In the genomic region with DNA sequence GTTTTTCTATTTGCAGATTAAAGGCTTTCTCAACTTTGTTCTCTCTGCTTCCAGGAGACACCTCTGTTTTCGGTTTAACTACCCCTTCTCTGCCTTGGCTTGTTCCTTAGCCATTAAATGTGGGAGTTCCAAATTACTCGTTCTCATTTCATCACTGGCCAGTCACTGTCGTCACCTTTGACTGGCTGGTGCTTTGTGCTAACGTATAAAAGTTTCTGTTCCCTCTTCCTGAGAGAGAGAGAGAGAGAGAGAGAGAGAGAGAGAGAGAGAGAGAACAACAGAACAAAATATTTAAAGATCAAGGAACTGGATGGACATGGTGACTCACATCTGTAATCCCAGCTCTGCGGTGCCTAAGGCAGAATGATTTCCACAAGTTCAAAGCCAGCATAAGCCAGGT, we compare ENCODE assay signal across 20 mouse cellular contexts. TPM values are rescaled to one million over a fixed set of nuclear protein-coding genes. Genes with fewer than 3 reads are reported as not detected.
DNase-seq lines count a peak whose midpoint lies in the region; ATAC-seq and TF ChIP-seq lines count a peak whose summit lies in the region.
"Had no signal": no experiment of that assay in that cellular context is flagged by ENCODE, and none has a peak within 500 bp of the region (broad histone marks: within the 10 kb centered on the region; RNA-seq: fewer than 3 reads in every experiment).

No protein-coding gene starts in this region.

- TF ChIP-seq CTCF in liver, postnatal 0 days (IDR thresholded peaks at IDR 0.05; ENCODE audit: low read depth): no peak

- no peak overlapping the region for H3K4me3 ChIP-seq in liver, postnatal 0 days (ENCODE audit: low read depth, low read length)
- H3K4me3 ChIP-seq: embryonic facial prominence, embryonic 15.5 days; erythroblast, embryonic 14.5 days; forebrain, embryonic 10.5 days; forebrain, embryonic 15.5 days; hindbrain, embryonic 10.5 days had no signal

- H3K4me1 ChIP-seq in liver, postnatal 0 days (ENCODE audit: insufficient read depth): peaks cover 30% of the 10 kb centered on the region

- H3K9me3 ChIP-seq in liver, postnatal 0 days (ENCODE audit: low read length): no peaks in the 10 kb centered on the region
- H3K9me3 ChIP-seq: embryonic facial prominence, embryonic 15.5 days; forebrain, embryonic 10.5 days; forebrain, embryonic 15.5 days; hindbrain, embryonic 10.5 days had no signal

- no peak overlapping the region for H3K9ac ChIP-seq in liver, postnatal 0 days (replicated peaks)
- H3K9ac ChIP-seq: embryonic facial prominence, embryonic 15.5 days; forebrain, embryonic 15.5 days; hindbrain, embryonic 14.5 days had no signal

- no peak overlapping the region for H3K4me2 ChIP-seq in liver, postnatal 0 days (ENCODE audit: low read depth, low read length)
- H3K4me2 ChIP-seq: embryonic facial prominence, embryonic 15.5 days; forebrain, embryonic 15.5 days; heart, embryonic 11.5 days; hindbrain, embryonic 14.5 days had no signal

- no peak for DNase-seq in liver, postnatal 0 days
- no peak for DNase-seq in liver
- no peak for DNase-seq in spleen, postnatal 4 days (ENCODE audit: low spot score in 2 of 2)
- DNase-seq in thymus, postnatal 10 days (ENCODE audit: low spot score in 2 of 2): no peak
- DNase-seq: adrenal gland, postnatal 10 days; cerebellum, adult 18-20 months; cerebellum, postnatal 10 days; embryo, embryonic 11 days; gastrocnemius, postnatal 36 days; heart, adult 18-20 months had no signal

- 38% methylated on average over 5 of the region's 5 CpGs for WGBS in liver, postnatal 0 days (ENCODE audit: insufficient replicate concordance)

- peak; percentile 22; the same call in 1 of the 2 replicates for ATAC-seq in liver, postnatal 0 days
- peak; percentile 52 for ATAC-seq in granulocyte monocyte progenitor cell, adult 5-6 weeks (replicated peaks; ENCODE audit: poor library complexity, severe bottlenecking)
- ATAC-seq in monocyte, adult 5-6 weeks (replicated peaks; ENCODE audit: insufficient number of reproducible peaks, low FRiP score, low TSS enrichment, poor library complexity, severe bottlenecking): peak; percentile 42
- ATAC-seq: forebrain, embryonic 15.5 days had no signal

- H3K27ac ChIP-seq in liver, postnatal 0 days (ENCODE audit: low read depth): no peak overlapping the region
- H3K27ac ChIP-seq: embryonic facial prominence, embryonic 15.5 days; forebrain, embryonic 10.5 days; forebrain, embryonic 15.5 days; hindbrain, embryonic 10.5 days; hindbrain, embryonic 14.5 days had no signal

- H3K36me3 ChIP-seq in liver, postnatal 0 days (replicated peaks; ENCODE audit: insufficient read depth, low read length): no peaks in the 10 kb centered on the region
- H3K36me3 ChIP-seq: embryonic facial prominence, embryonic 15.5 days; forebrain, embryonic 10.5 days; forebrain, embryonic 15.5 days; G1E; hindbrain, embryonic 10.5 days had no signal

- H3K27me3 ChIP-seq in liver, postnatal 0 days (ENCODE audit: insufficient read depth, low read length): no peaks in the 10 kb centered on the region
- H3K27me3 ChIP-seq: embryonic facial prominence, embryonic 15.5 days; forebrain, embryonic 15.5 days had no signal

- no peak for TF ChIP-seq EP300 in liver, postnatal 0 days (IDR thresholded peaks at IDR 0.05; ENCODE audit: low read depth)

RNA-seq across cellular contexts. Expression of a gene that starts 47.7 kb away (rescaled TPM):
- 21.9 and 22.7 TPM in 2 replicates for polyA plus RNA-seq in liver, postnatal 0 days (2015; fragmentation: Nextera tagmentation; extraction: Ambion mirVana)
- 61.3 and 114 TPM in 2 replicates for total RNA-seq in granulocyte monocyte progenitor cell, adult 5-6 weeks (2014; fragmentation: Nextera tagmentation)
- total RNA-seq in granulocyte monocyte progenitor cell, adult 5-6 weeks (2017): 121 and 131 TPM in 2 replicates
- 527 to 604 TPM (median 547 TPM) in 3 replicates for total RNA-seq in monocyte, adult 5-6 weeks (2017)
- polyA plus RNA-seq: G1E had no signal
